Mouse (Mus musculus): Measurements from ENCODE around the gene Map3k4.

DNA sequence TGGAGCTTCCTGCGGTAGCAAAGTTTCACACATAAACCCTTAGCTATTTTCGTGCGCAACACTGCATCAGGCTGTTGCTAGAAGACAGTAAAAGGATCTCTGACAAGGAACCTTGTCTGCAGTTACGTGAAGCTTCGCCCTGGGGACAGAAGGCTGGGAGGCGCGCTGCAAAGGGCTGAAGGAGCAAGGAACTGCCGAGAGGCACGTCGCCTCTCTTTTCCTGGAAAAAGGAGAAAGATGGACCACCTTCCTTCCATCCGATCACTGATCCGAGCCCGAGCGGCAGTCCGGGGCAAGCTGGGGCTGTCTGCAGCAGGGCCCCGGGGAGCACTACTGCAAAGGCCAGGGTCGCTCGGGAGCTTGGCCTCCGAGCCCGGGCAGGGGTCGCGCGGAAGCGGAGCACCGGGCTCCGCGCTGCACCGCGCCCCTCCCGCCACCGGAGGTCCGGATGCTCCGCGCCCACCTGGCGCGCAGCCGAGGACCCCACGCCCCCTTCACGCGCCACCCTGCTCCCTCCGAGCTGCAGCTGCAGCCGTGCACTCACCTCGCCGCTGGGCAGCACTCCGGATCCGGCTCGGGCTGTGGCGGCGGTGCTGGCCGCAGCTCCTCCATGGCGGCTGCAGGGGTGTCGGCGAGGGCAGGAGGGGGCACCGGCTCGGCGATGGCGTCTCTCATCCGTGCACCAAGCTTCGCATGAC, 493 bp downstream of the Map3k4 start:
- TF ChIP-seq POLR2A (IDR thresholded peaks at IDR 0.05; ENCODE audit: extremely low read depth, insufficient read depth, low read length) (no peak), CTCF (IDR thresholded peaks at IDR 0.05; ENCODE audit: low read depth, low read length) (no peak; the same call in 1 of the 2 replicates)

All from liver, adult 2 months (tissue).